Mouse (Mus musculus): ENCODE data around the gene Prdm11. TPM values are rescaled to one million over a fixed set of nuclear protein-coding genes. Genes with fewer than 3 reads are reported as not detected.

Prdm11 gene
- polyA plus RNA-seq, 1 experiment from 2014 or later: 7.3 TPM

- Histone ChIP-seq H3K4me2 (ENCODE audit: low read depth, low read length) (no peak overlapping the region), H3K4me3 (ENCODE audit: low read length) (no peak overlapping the region), H3K9me3 (ENCODE audit: control insufficient read depth, low read length) (no peaks in the 10 kb centered on the region), H3K4me1 (ENCODE audit: control insufficient read depth, insufficient read depth, low read length) (peaks cover 10% of the 10 kb centered on the region; the same call in 1 of the 2 replicates), H3K27me3 (replicated peaks; ENCODE audit: control insufficient read depth, insufficient read depth, low read length) (no peaks in the 10 kb centered on the region), H3K36me3 (ENCODE audit: control insufficient read depth, insufficient read depth, low read length) (no peaks in the 10 kb centered on the region), H3K27ac (ENCODE audit: low read length) (no peak overlapping the region), H3K9ac (ENCODE audit: low read depth, low read length) (no peak overlapping the region)
- 59% methylated on average over 8 of the region's 8 CpGs for WGBS
- ATAC-seq: no peak
Measured at GRCm38 (mm10) chr2:92966257-92966656, 79.7 kb downstream of the Prdm11 start.

- Histone ChIP-seq H3K4me1 (ENCODE audit: control insufficient read depth, insufficient read depth, low read length) (peaks cover 10% of the 10 kb centered on the region; the same call in 1 of the 2 replicates), H3K27me3 (replicated peaks; ENCODE audit: control insufficient read depth, insufficient read depth, low read length) (no peaks in the 10 kb centered on the region), H3K9me3 (ENCODE audit: control insufficient read depth, low read length) (no peaks in the 10 kb centered on the region), H3K27ac (ENCODE audit: low read length) (no peak overlapping the region), H3K36me3 (ENCODE audit: control insufficient read depth, insufficient read depth, low read length) (no peaks in the 10 kb centered on the region), H3K9ac (ENCODE audit: low read depth, low read length) (no peak overlapping the region), H3K4me2 (ENCODE audit: low read depth, low read length) (no peak overlapping the region), H3K4me3 (ENCODE audit: low read length) (no peak overlapping the region)
- ATAC-seq: no peak
- WGBS: 94% methylated on average over 1 of the region's 1 CpGs
Measured at GRCm38 (mm10) chr2:92964345-92964744, 81.6 kb downstream of the Prdm11 start.

- no peak for ATAC-seq
- WGBS: 69% methylated on average over 4 of the region's 4 CpGs
- no peak overlapping the region for H3K27ac ChIP-seq (ENCODE audit: low read length)
Measured at GRCm38 (mm10) chr2:92958640-92959039, 87.3 kb downstream of the Prdm11 start.

GRCm38 (mm10) chr2:92956943-92957342 is 89.0 kb downstream of the Prdm11 start:
- 85% methylated on average over 2 of the region's 2 CpGs for WGBS
- no peaks in the 10 kb centered on the region for H3K4me1 ChIP-seq (ENCODE audit: control insufficient read depth, insufficient read depth, low read length)
- ATAC-seq: no peak

More at GRCm38 (mm10) chr2:92958640-92959039, 87.3 kb downstream of the Prdm11 start:
- no peaks in the 10 kb centered on the region for H3K27me3 ChIP-seq (replicated peaks; ENCODE audit: control insufficient read depth, insufficient read depth, low read length)
- no peaks in the 10 kb centered on the region for H3K4me1 ChIP-seq (ENCODE audit: control insufficient read depth, insufficient read depth, low read length)
- no peak overlapping the region for H3K4me3 ChIP-seq (ENCODE audit: low read length)
- no peak overlapping the region for H3K9ac ChIP-seq (ENCODE audit: low read depth, low read length)
- no peaks in the 10 kb centered on the region for H3K36me3 ChIP-seq (ENCODE audit: control insufficient read depth, insufficient read depth, low read length)
- H3K9me3 ChIP-seq (ENCODE audit: control insufficient read depth, low read length): no peaks in the 10 kb centered on the region
- H3K4me2 ChIP-seq (ENCODE audit: low read depth, low read length): no peak overlapping the region

GRCm38 (mm10) chr2:92954404-92955114 is 91.4 kb downstream of the Prdm11 start:
- Histone ChIP-seq H3K27me3 (replicated peaks; ENCODE audit: control insufficient read depth, insufficient read depth, low read length) (no peaks in the 10 kb centered on the region), H3K4me2 (ENCODE audit: low read depth, low read length) (no peak overlapping the region), H3K36me3 (ENCODE audit: control insufficient read depth, insufficient read depth, low read length) (no peaks in the 10 kb centered on the region), H3K4me3 (ENCODE audit: low read length) (no peak overlapping the region), H3K27ac (ENCODE audit: low read length) (no peak overlapping the region), H3K9me3 (ENCODE audit: control insufficient read depth, low read length) (no peaks in the 10 kb centered on the region), H3K9ac (ENCODE audit: low read depth, low read length) (no peak overlapping the region), H3K4me1 (ENCODE audit: control insufficient read depth, insufficient read depth, low read length) (no peaks in the 10 kb centered on the region)
- ATAC-seq: no peak
- WGBS: 44% methylated on average over 11 of the region's 11 CpGs

More at GRCm38 (mm10) chr2:92956943-92957342, 89.0 kb downstream of the Prdm11 start:
- Histone ChIP-seq H3K4me3 (ENCODE audit: low read length) (no peak overlapping the region), H3K4me2 (ENCODE audit: low read depth, low read length) (no peak overlapping the region), H3K27me3 (replicated peaks; ENCODE audit: control insufficient read depth, insufficient read depth, low read length) (no peaks in the 10 kb centered on the region), H3K36me3 (ENCODE audit: control insufficient read depth, insufficient read depth, low read length) (no peaks in the 10 kb centered on the region), H3K9ac (ENCODE audit: low read depth, low read length) (no peak overlapping the region), H3K9me3 (ENCODE audit: control insufficient read depth, low read length) (no peaks in the 10 kb centered on the region), H3K27ac (ENCODE audit: low read length) (no peak overlapping the region)

GRCm38 (mm10) chr2:92953450-92953849 is 92.5 kb downstream of the Prdm11 start:
- no peaks in the 10 kb centered on the region for H3K36me3 ChIP-seq (ENCODE audit: control insufficient read depth, insufficient read depth, low read length)
- H3K4me3 ChIP-seq (ENCODE audit: low read length): no peak overlapping the region
- no peak overlapping the region for H3K27ac ChIP-seq (ENCODE audit: low read length)
- H3K4me1 ChIP-seq (ENCODE audit: control insufficient read depth, insufficient read depth, low read length): no peaks in the 10 kb centered on the region
- no peak overlapping the region for H3K4me2 ChIP-seq (ENCODE audit: low read depth, low read length)
- no peak overlapping the region for H3K9ac ChIP-seq (ENCODE audit: low read depth, low read length)
- H3K9me3 ChIP-seq (ENCODE audit: control insufficient read depth, low read length): no peaks in the 10 kb centered on the region
- 91% methylated on average over 17 of the region's 17 CpGs for WGBS
- ATAC-seq: no peak
- H3K27me3 ChIP-seq (replicated peaks; ENCODE audit: control insufficient read depth, insufficient read depth, low read length): no peaks in the 10 kb centered on the region

GRCm38 (mm10) chr2:92949518-92949917 is 96.4 kb downstream of the Prdm11 start:
- H3K9ac ChIP-seq (ENCODE audit: low read depth, low read length): no peak overlapping the region
- H3K4me1 ChIP-seq (ENCODE audit: control insufficient read depth, insufficient read depth, low read length): 0 out of 2 replicates have a peak, but pooled peaks cover 5% of the 10 kb centered on the region
- no peak overlapping the region for H3K4me3 ChIP-seq (ENCODE audit: low read length)
- no peaks in the 10 kb centered on the region for H3K27me3 ChIP-seq (replicated peaks; ENCODE audit: control insufficient read depth, insufficient read depth, low read length)
- H3K27ac ChIP-seq (ENCODE audit: low read length): no peak overlapping the region
- no peaks in the 10 kb centered on the region for H3K9me3 ChIP-seq (ENCODE audit: control insufficient read depth, low read length)
- H3K36me3 ChIP-seq (ENCODE audit: control insufficient read depth, insufficient read depth, low read length): no peaks in the 10 kb centered on the region
- no peak for ATAC-seq
- no peak overlapping the region for H3K4me2 ChIP-seq (ENCODE audit: low read depth, low read length)
- 56% methylated on average over 1 of the region's 1 CpGs for whole genome bisulfite sequencing

- WGBS: 55% methylated on average over 7 of the region's 7 CpGs
Measured at GRCm38 (mm10) chr2:92948699-92949300, 97.2 kb downstream of the Prdm11 start.

GRCm38 (mm10) chr2:92947981-92948698 is 97.8 kb downstream of the Prdm11 start:
- H3K36me3 ChIP-seq (ENCODE audit: control insufficient read depth, insufficient read depth, low read length): no peaks in the 10 kb centered on the region
- 11% methylated on average over 12 of the region's 12 CpGs for WGBS
- H3K9me3 ChIP-seq (ENCODE audit: control insufficient read depth, low read length): no peaks in the 10 kb centered on the region
- no peak overlapping the region for H3K4me2 ChIP-seq (ENCODE audit: low read depth, low read length)
- no peak overlapping the region for H3K27ac ChIP-seq (ENCODE audit: low read length)
- H3K9ac ChIP-seq (ENCODE audit: low read depth, low read length): no peak overlapping the region
- 0 out of 2 replicates have a peak, but pooled peaks cover 5% of the 10 kb centered on the region for H3K4me1 ChIP-seq (ENCODE audit: control insufficient read depth, insufficient read depth, low read length)
- no peak for ATAC-seq
- no peaks in the 10 kb centered on the region for H3K27me3 ChIP-seq (replicated peaks; ENCODE audit: control insufficient read depth, insufficient read depth, low read length)
- H3K4me3 ChIP-seq (ENCODE audit: low read length): no peak overlapping the region

More at GRCm38 (mm10) chr2:92948699-92949300, 97.2 kb downstream of the Prdm11 start:
- Histone ChIP-seq H3K9me3 (ENCODE audit: control insufficient read depth, low read length) (no peaks in the 10 kb centered on the region), H3K9ac (ENCODE audit: low read depth, low read length) (no peak overlapping the region), H3K36me3 (ENCODE audit: control insufficient read depth, insufficient read depth, low read length) (no peaks in the 10 kb centered on the region), H3K4me2 (ENCODE audit: low read depth, low read length) (no peak overlapping the region), H3K27ac (ENCODE audit: low read length) (no peak overlapping the region), H3K4me3 (ENCODE audit: low read length) (no peak overlapping the region), H3K4me1 (ENCODE audit: control insufficient read depth, insufficient read depth, low read length) (0 out of 2 replicates have a peak, but pooled peaks cover 5% of the 10 kb centered on the region), H3K27me3 (replicated peaks; ENCODE audit: control insufficient read depth, insufficient read depth, low read length) (no peaks in the 10 kb centered on the region)
- no peak for ATAC-seq

All from intestine, embryonic 16.5 days (tissue).